Mouse (Mus musculus): ENCODE measurements around the gene Khdc1c.
"Not testable (repeated sequence)": the region's sequence is repeated elsewhere in the genome, so short reads cannot be mapped to it uniquely, and the experiment has no call there.

DNA sequence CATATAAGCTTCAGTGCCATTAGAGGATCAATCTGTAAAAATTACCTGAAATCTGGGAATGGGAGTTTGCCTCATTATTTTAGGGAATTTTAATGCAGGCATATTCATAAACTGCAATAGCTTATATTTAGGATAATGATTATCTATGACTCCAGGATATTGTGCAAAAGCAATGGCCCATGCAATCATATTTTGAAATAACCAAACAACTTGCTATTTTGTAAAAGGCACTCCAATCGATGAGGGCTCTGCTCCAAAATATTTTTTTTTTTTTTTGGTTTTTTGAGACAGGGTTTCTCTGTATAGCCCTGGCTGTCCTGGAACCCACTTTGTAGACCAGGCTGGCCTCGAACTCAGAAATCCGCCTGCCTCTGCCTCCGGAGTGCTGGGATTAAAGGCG lies 47.9 kb upstream of the Khdc1c start:
- not testable (repeated sequence) for TF ChIP-seq POLR2A (IDR thresholded peaks at IDR 0.05; ENCODE audit: low read depth, low read length); CTCF (IDR thresholded peaks at IDR 0.05; ENCODE audit: extremely low read depth, insufficient read length, insufficient replicate concordance, low read depth, low read length)
